Mouse (Mus musculus) lung, adult 2 months (tissue): Measurements from ENCODE around the gene Flad1.

Experiments used
- CTCF ChIP-seq: fragments of 200-500 bp; IDR thresholded peaks from 2 replicates; pipeline ENCODE4 v1.5.1; 2011; ENCODE audit warnings: mild to moderate bottlenecking, low read length, control low read depth; ENCODE audit not compliant: insufficient read depth
- POLR2A ChIP-seq: fragments of 200-500 bp; IDR thresholded peaks from 2 replicates; pipeline ENCODE4 v1.6.1; 2011; ENCODE audit warnings: low read depth, mild to moderate bottlenecking, control low read depth, low read length, borderline replicate concordance; ENCODE audit errors: extremely low read depth

DNA sequence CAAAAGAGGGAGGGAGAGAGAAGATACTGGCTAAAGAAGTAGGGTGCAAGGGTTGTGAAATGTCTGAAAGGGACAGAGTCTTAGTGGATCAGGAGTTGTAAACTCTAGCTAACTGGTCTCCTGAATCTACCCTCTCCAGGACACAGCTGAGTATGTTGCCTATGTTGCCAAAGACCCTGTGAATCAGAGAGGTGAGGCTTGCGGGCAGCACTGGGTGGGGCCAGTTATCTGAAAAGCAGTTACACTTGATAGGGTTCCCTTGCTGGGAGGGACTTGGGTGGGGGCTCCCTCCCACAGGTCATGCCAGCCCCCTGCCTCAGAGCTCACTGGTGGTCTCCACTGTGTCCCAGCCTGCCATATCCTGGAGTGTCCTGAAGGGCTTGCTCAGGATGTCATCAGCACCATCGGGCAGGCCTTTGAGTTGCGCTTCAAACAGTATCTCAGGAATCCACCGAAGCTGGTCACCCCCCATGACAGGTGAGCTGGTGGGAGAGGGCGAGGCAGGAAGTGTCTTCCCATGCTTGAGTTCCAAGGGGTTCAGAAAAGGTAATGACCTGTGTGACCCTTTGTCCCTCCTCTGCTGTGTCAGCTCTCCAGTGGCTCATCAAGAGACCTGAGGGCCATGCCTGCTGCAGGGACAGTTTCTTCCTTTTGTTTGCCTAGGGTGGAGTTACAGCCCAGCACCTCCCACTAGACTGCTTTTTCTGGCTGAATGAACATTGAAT lies 12.9 kb upstream of the Flad1 start:
- TF ChIP-seq CTCF (no peak), POLR2A (no peak)
